Mouse (Mus musculus): ENCODE measurements at regions not wholly inside any gene's neighbourhood (a gene's known extent, or its start where the extent isn't known, plus 50 kb on each side); places are given as distances from the start of the nearest gene placed in this dataset.
A peak's percentile ranks its signal among the peaks of the same experiment; 100 is the strongest.

GRCm38 (mm10) chr13:28544003-28544818, 286.9 kb downstream of the Gm11361 start:
- peak; percentile 92 for DNase-seq (ENCODE audit: low spot score, missing footprints)

GRCm38 (mm10) chr13:28541607-28542006, 284.3 kb downstream of the Gm11361 start:
- 93% methylated on average over 3 of the region's 3 CpGs for WGBS
- ATAC-seq (ENCODE audit: low FRiP score) (no peak), DNase-seq (ENCODE audit: low spot score, missing footprints) (no peak)
- Histone ChIP-seq H3K9ac (ENCODE audit: low read length) (no peak overlapping the region), H3K4me1 (ENCODE audit: control insufficient read depth, insufficient read depth, low read length) (peaks cover 15% of the 10 kb centered on the region), H3K27me3 (ENCODE audit: control insufficient read depth, insufficient read depth, low read length) (no peaks in the 10 kb centered on the region), H3K9me3 (ENCODE audit: control insufficient read depth, low read length) (peaks cover 6% of the 10 kb centered on the region; the same call in 1 of the 2 replicates), H3K36me3 (ENCODE audit: control insufficient read depth, insufficient read depth, low read length) (no peaks in the 10 kb centered on the region), H3K27ac (ENCODE audit: low read depth, low read length) (no peak overlapping the region), H3K4me2 (no peak overlapping the region), H3K4me3 (ENCODE audit: low read depth, low read length) (no peak overlapping the region)

More at GRCm38 (mm10) chr13:28544003-28544818, 286.9 kb downstream of the Gm11361 start:
- peak; percentile 86 for ATAC-seq (ENCODE audit: low FRiP score)
- Histone ChIP-seq H3K9me3 (ENCODE audit: control insufficient read depth, low read length) (no peaks in the 10 kb centered on the region), H3K4me3 (ENCODE audit: low read depth, low read length) (no peak overlapping the region), H3K4me1 (ENCODE audit: control insufficient read depth, insufficient read depth, low read length) (peaks cover 15% of the 10 kb centered on the region), H3K4me2 (peak overlapping the region; percentile 20; the same call in 1 of the 2 replicates), H3K27ac (ENCODE audit: low read depth, low read length) (peak overlapping the region; percentile 64), H3K9ac (ENCODE audit: low read length) (no peak overlapping the region), H3K36me3 (ENCODE audit: control insufficient read depth, insufficient read depth, low read length) (no peaks in the 10 kb centered on the region), H3K27me3 (ENCODE audit: control insufficient read depth, insufficient read depth, low read length) (no peaks in the 10 kb centered on the region)
- WGBS, result 11% methylated on average over 15 of the region's 17 CpGs

- Histone ChIP-seq H3K27ac (ENCODE audit: low read depth, low read length) (no peak overlapping the region), H3K36me3 (ENCODE audit: control insufficient read depth, insufficient read depth, low read length) (peaks cover 3% of the 10 kb centered on the region; the same call in 1 of the 2 replicates), H3K9me3 (ENCODE audit: control insufficient read depth, low read length) (peaks cover 10% of the 10 kb centered on the region; the same call in 1 of the 2 replicates), H3K4me2 (no peak overlapping the region), H3K9ac (ENCODE audit: low read length) (no peak overlapping the region), H3K27me3 (ENCODE audit: control insufficient read depth, insufficient read depth, low read length) (no peaks in the 10 kb centered on the region), H3K4me1 (ENCODE audit: control insufficient read depth, insufficient read depth, low read length) (no peaks in the 10 kb centered on the region), H3K4me3 (ENCODE audit: low read depth, low read length) (no peak overlapping the region)
- DNase-seq (ENCODE audit: low spot score, missing footprints) (no peak), ATAC-seq (ENCODE audit: low FRiP score) (no peak)
- 97% methylated on average over 1 of the region's 1 CpGs for WGBS
Observed at GRCm38 (mm10) chr13:28533080-28533479, 275.8 kb downstream of the Gm11361 start.

- Histone ChIP-seq H3K27me3 (ENCODE audit: control insufficient read depth, insufficient read depth, low read length) (no peaks in the 10 kb centered on the region), H3K9me3 (ENCODE audit: control insufficient read depth, low read length) (peaks cover 8% of the 10 kb centered on the region; the same call in 1 of the 2 replicates), H3K36me3 (ENCODE audit: control insufficient read depth, insufficient read depth, low read length) (peaks cover 3% of the 10 kb centered on the region; the same call in 1 of the 2 replicates), H3K27ac (ENCODE audit: low read depth, low read length) (no peak overlapping the region), H3K9ac (ENCODE audit: low read length) (no peak overlapping the region), H3K4me1 (ENCODE audit: control insufficient read depth, insufficient read depth, low read length) (no peaks in the 10 kb centered on the region), H3K4me3 (ENCODE audit: low read depth, low read length) (no peak overlapping the region), H3K4me2 (no peak overlapping the region)
- DNase-seq (ENCODE audit: low spot score, missing footprints) (no peak), ATAC-seq (ENCODE audit: low FRiP score) (no peak)
- 83% methylated on average over 3 of the region's 3 CpGs for WGBS
Observed at GRCm38 (mm10) chr13:28532278-28532677, 274.9 kb downstream of the Gm11361 start.

- Histone ChIP-seq H3K27ac (ENCODE audit: low read depth, low read length) (no peak overlapping the region), H3K4me2 (no peak overlapping the region), H3K27me3 (ENCODE audit: control insufficient read depth, insufficient read depth, low read length) (no peaks in the 10 kb centered on the region), H3K36me3 (ENCODE audit: control insufficient read depth, insufficient read depth, low read length) (peaks cover 3% of the 10 kb centered on the region; the same call in 1 of the 2 replicates), H3K9me3 (ENCODE audit: control insufficient read depth, low read length) (peaks cover 8% of the 10 kb centered on the region; the same call in 1 of the 2 replicates), H3K4me1 (ENCODE audit: control insufficient read depth, insufficient read depth, low read length) (no peaks in the 10 kb centered on the region), H3K9ac (ENCODE audit: low read length) (no peak overlapping the region), H3K4me3 (ENCODE audit: low read depth, low read length) (no peak overlapping the region)
- no peak for ATAC-seq (ENCODE audit: low FRiP score)
- no peak for DNase-seq (ENCODE audit: low spot score, missing footprints)
- 87% methylated on average over 5 of the region's 5 CpGs for WGBS
Observed at GRCm38 (mm10) chr13:28531534-28531999, 274.2 kb downstream of the Gm11361 start.

- no peak overlapping the region for H3K9ac ChIP-seq (ENCODE audit: low read length)
- no peaks in the 10 kb centered on the region for H3K27me3 ChIP-seq (ENCODE audit: control insufficient read depth, insufficient read depth, low read length)
- 93% methylated on average over 3 of the region's 3 CpGs for WGBS
- DNase-seq (ENCODE audit: low spot score, missing footprints), result no peak
- no peak for ATAC-seq (ENCODE audit: low FRiP score)
- H3K4me1 ChIP-seq (ENCODE audit: control insufficient read depth, insufficient read depth, low read length), result no peaks in the 10 kb centered on the region
- H3K4me3 ChIP-seq (ENCODE audit: low read depth, low read length), result no peak overlapping the region
- H3K4me2 ChIP-seq, result no peak overlapping the region
- H3K27ac ChIP-seq (ENCODE audit: low read depth, low read length), result no peak overlapping the region
- peaks cover 8% of the 10 kb centered on the region; the same call in 1 of the 2 replicates for H3K9me3 ChIP-seq (ENCODE audit: control insufficient read depth, low read length)
- peaks cover 3% of the 10 kb centered on the region; the same call in 1 of the 2 replicates for H3K36me3 ChIP-seq (ENCODE audit: control insufficient read depth, insufficient read depth, low read length)
Observed at GRCm38 (mm10) chr13:28530947-28531346, 273.6 kb downstream of the Gm11361 start.

GRCm38 (mm10) chr13:28528898-28529511, 271.7 kb downstream of the Gm11361 start:
- Histone ChIP-seq H3K9me3 (ENCODE audit: control insufficient read depth, low read length) (peaks cover 8% of the 10 kb centered on the region; the same call in 1 of the 2 replicates), H3K4me2 (no peak overlapping the region), H3K27ac (ENCODE audit: low read depth, low read length) (no peak overlapping the region), H3K9ac (ENCODE audit: low read length) (no peak overlapping the region), H3K36me3 (ENCODE audit: control insufficient read depth, insufficient read depth, low read length) (peaks cover 3% of the 10 kb centered on the region; the same call in 1 of the 2 replicates), H3K27me3 (ENCODE audit: control insufficient read depth, insufficient read depth, low read length) (no peaks in the 10 kb centered on the region), H3K4me3 (ENCODE audit: low read depth, low read length) (no peak overlapping the region), H3K4me1 (ENCODE audit: control insufficient read depth, insufficient read depth, low read length) (no peaks in the 10 kb centered on the region)
- DNase-seq (ENCODE audit: low spot score, missing footprints) (no peak), ATAC-seq (ENCODE audit: low FRiP score) (no peak)
- WGBS, result 83% methylated on average over 4 of the region's 4 CpGs

GRCm38 (mm10) chr13:28526299-28526698, 269.0 kb downstream of the Gm11361 start:
- ATAC-seq (ENCODE audit: low FRiP score), result no peak
- H3K4me3 ChIP-seq (ENCODE audit: low read depth, low read length), result no peak overlapping the region
- no peaks in the 10 kb centered on the region for H3K27me3 ChIP-seq (ENCODE audit: control insufficient read depth, insufficient read depth, low read length)
- no peak for DNase-seq (ENCODE audit: low spot score, missing footprints)
- 84% methylated on average over 1 of the region's 1 CpGs for WGBS
- H3K9ac ChIP-seq (ENCODE audit: low read length), result no peak overlapping the region
- H3K9me3 ChIP-seq (ENCODE audit: control insufficient read depth, low read length), result peaks cover 8% of the 10 kb centered on the region; the same call in 1 of the 2 replicates
- no peak overlapping the region for H3K27ac ChIP-seq (ENCODE audit: low read depth, low read length)
- H3K36me3 ChIP-seq (ENCODE audit: control insufficient read depth, insufficient read depth, low read length), result peaks cover 3% of the 10 kb centered on the region; the same call in 1 of the 2 replicates
- H3K4me2 ChIP-seq, result no peak overlapping the region
- no peaks in the 10 kb centered on the region for H3K4me1 ChIP-seq (ENCODE audit: control insufficient read depth, insufficient read depth, low read length)

- 98% methylated on average over 3 of the region's 3 CpGs for WGBS
- Histone ChIP-seq H3K9ac (ENCODE audit: low read length) (no peak overlapping the region), H3K4me3 (ENCODE audit: low read depth, low read length) (no peak overlapping the region), H3K27ac (ENCODE audit: low read depth, low read length) (no peak overlapping the region), H3K4me2 (no peak overlapping the region), H3K36me3 (ENCODE audit: control insufficient read depth, insufficient read depth, low read length) (no peaks in the 10 kb centered on the region), H3K4me1 (ENCODE audit: control insufficient read depth, insufficient read depth, low read length) (no peaks in the 10 kb centered on the region), H3K27me3 (ENCODE audit: control insufficient read depth, insufficient read depth, low read length) (no peaks in the 10 kb centered on the region), H3K9me3 (ENCODE audit: control insufficient read depth, low read length) (no peaks in the 10 kb centered on the region)
- DNase-seq (ENCODE audit: low spot score, missing footprints), result no peak
- ATAC-seq (ENCODE audit: low FRiP score), result no peak
Observed at GRCm38 (mm10) chr13:28524411-28524810, 267.1 kb downstream of the Gm11361 start.

Measured in midbrain, embryonic 11.5 days (tissue).